Mouse (Mus musculus) splenic B cell, adult 2 months (primary cell): ENCODE results near the gene Nup210l.
"Not testable (repeated sequence)": the region's sequence is repeated elsewhere in the genome, so short reads cannot be mapped to it uniquely, and the experiment has no call there.

Experiments
- DNase-seq: peaks from one replicate; pipeline ENCODE4 v3.0.0-alpha.2; 2011; ENCODE audit warnings: low read depth, low spot score
- H3K27me3 ChIP-seq: 2 replicates; pipeline ENCODE4 v1.6.1; 2012; ENCODE audit warnings: mild to moderate bottlenecking, low read length, moderate library complexity, mixed read lengths; ENCODE audit not compliant: control insufficient read depth, poor library complexity, insufficient read depth, severe bottlenecking
- H3K36me3 ChIP-seq: 2 replicates; pipeline ENCODE4 v1.6.1; 2012; ENCODE audit warnings: mild to moderate bottlenecking, low read length, moderate library complexity, mixed read lengths; ENCODE audit not compliant: control insufficient read depth, poor library complexity, insufficient read depth, severe bottlenecking

The Nup210l gene

GRCm38 (mm10) chr3:90118132-90118790 is 14.3 kb downstream of the Nup210l start:
- DNase-seq, result no peak
- Histone ChIP-seq H3K27me3 (no peaks in the 10 kb centered on the region), H3K36me3 (no peaks in the 10 kb centered on the region)

GRCm38 (mm10) chr3:90122036-90122435 is 18.1 kb downstream of the Nup210l start:
- H3K27me3 ChIP-seq, DNase-seq, H3K36me3 ChIP-seq: not testable (repeated sequence)

GRCm38 (mm10) chr3:90125710-90126109 is 21.8 kb downstream of the Nup210l start:
- DNase-seq, result peak; percentile 77
- H3K27me3 ChIP-seq, result no peaks in the 10 kb centered on the region

GRCm38 (mm10) chr3:90127881-90128280 is 23.9 kb downstream of the Nup210l start:
- no peaks in the 10 kb centered on the region for H3K36me3 ChIP-seq
- H3K27me3 ChIP-seq, result no peaks in the 10 kb centered on the region
- no peak for DNase-seq

More at GRCm38 (mm10) chr3:90125710-90126109, 21.8 kb downstream of the Nup210l start:
- H3K36me3 ChIP-seq, result no peaks in the 10 kb centered on the region

GRCm38 (mm10) chr3:90132745-90133144 is 28.8 kb downstream of the Nup210l start:
- Histone ChIP-seq H3K36me3 (no peaks in the 10 kb centered on the region), H3K27me3 (no peaks in the 10 kb centered on the region)
- DNase-seq, result no peak

- H3K36me3 ChIP-seq, result no peaks in the 10 kb centered on the region
- no peaks in the 10 kb centered on the region for H3K27me3 ChIP-seq
Observed at GRCm38 (mm10) chr3:90133331-90133730, 29.4 kb downstream of the Nup210l start.

GRCm38 (mm10) chr3:90134483-90134882 is 30.6 kb downstream of the Nup210l start:
- Histone ChIP-seq H3K27me3 (no peaks in the 10 kb centered on the region), H3K36me3 (no peaks in the 10 kb centered on the region)
- no peak for DNase-seq

More at GRCm38 (mm10) chr3:90133331-90133730, 29.4 kb downstream of the Nup210l start:
- DNase-seq, result no peak

GRCm38 (mm10) chr3:90134993-90135392 is 31.1 kb downstream of the Nup210l start:
- Histone ChIP-seq H3K27me3 (no peaks in the 10 kb centered on the region), H3K36me3 (no peaks in the 10 kb centered on the region)
- no peak for DNase-seq

- peak; percentile 44 for DNase-seq
- Histone ChIP-seq H3K36me3 (no peaks in the 10 kb centered on the region), H3K27me3 (no peaks in the 10 kb centered on the region)
Observed at GRCm38 (mm10) chr3:90136660-90137059, 32.7 kb downstream of the Nup210l start.

- Histone ChIP-seq H3K36me3 (no peaks in the 10 kb centered on the region), H3K27me3 (no peaks in the 10 kb centered on the region)
- DNase-seq, result no peak
Observed at GRCm38 (mm10) chr3:90137606-90138005, 33.7 kb downstream of the Nup210l start.

GRCm38 (mm10) chr3:90139962-90140361 is 36.0 kb downstream of the Nup210l start:
- Histone ChIP-seq H3K36me3 (no peaks in the 10 kb centered on the region; the same call in 1 of the 2 replicates), H3K27me3 (no peaks in the 10 kb centered on the region)

GRCm38 (mm10) chr3:90145461-90145860 is 41.5 kb downstream of the Nup210l start:
- H3K27me3 ChIP-seq, result no peaks in the 10 kb centered on the region
- H3K36me3 ChIP-seq, result no peaks in the 10 kb centered on the region; the same call in 1 of the 2 replicates
- DNase-seq, result no peak

More at GRCm38 (mm10) chr3:90139962-90140361, 36.0 kb downstream of the Nup210l start:
- DNase-seq, result no peak

- Histone ChIP-seq H3K27me3 (no peaks in the 10 kb centered on the region), H3K36me3 (no peaks in the 10 kb centered on the region; the same call in 1 of the 2 replicates)
- no peak for DNase-seq
Observed at GRCm38 (mm10) chr3:90146651-90147050, 42.7 kb downstream of the Nup210l start.

GRCm38 (mm10) chr3:90151086-90151740 is 47.3 kb downstream of the Nup210l start:
- Histone ChIP-seq H3K27me3 (no peaks in the 10 kb centered on the region), H3K36me3 (no peaks in the 10 kb centered on the region)
- no peak for DNase-seq

GRCm38 (mm10) chr3:90155996-90156395 is 52.1 kb downstream of the Nup210l start:
- DNase-seq, result peak; percentile 71
- no peaks in the 10 kb centered on the region for H3K27me3 ChIP-seq
- H3K36me3 ChIP-seq, result no peaks in the 10 kb centered on the region
